Mouse (Mus musculus) heart, postnatal 0 days (tissue): Measurements from ENCODE around the gene Gpr176.

ENCODE experiments used
- CTCF ChIP-seq: IDR thresholded peaks from 2 replicates; pipeline ENCODE4 v1.5.1; 2016; ENCODE audit warnings: antibody characterized with exemption, control low read depth, low read depth
- EP300 ChIP-seq: IDR thresholded peaks from 2 replicates; pipeline ENCODE4 v1.6.1; 2016; ENCODE audit warnings: antibody characterized with exemption, low read depth

DNA sequence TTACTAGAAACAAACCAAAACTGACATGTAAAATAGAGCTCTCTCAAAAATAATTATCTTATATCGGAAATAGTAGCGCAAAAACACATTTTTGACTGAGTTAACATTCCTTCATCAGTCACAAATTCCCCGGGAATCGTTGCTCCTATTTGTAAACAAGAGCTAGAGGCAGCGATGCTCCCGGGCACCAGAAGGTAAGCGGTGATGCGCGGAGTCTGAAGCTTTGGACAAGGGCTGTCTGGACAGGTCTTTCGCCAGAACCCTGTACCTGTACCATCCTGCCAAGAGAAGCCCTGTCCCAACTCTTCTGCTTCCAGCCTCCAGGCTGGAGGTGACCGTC, 688 bp downstream of the Gpr176 start:
- TF ChIP-seq CTCF, result no peak
- no peak for TF ChIP-seq EP300
